Mouse (Mus musculus): ENCODE measurements at regions not wholly inside any gene's neighbourhood (a gene's known extent, or its start where the extent isn't known, plus 50 kb on each side); places are given as distances from the start of the nearest gene placed in this dataset.
A peak's percentile ranks its signal among the peaks of the same experiment; 100 is the strongest.

GRCm38 (mm10) chr12:5434060-5434459 is 58.6 kb upstream of the Klhl29 start:
- DNase-seq (ENCODE audit: low spot score in 2 of 2), result no peak
- intact Hi-C loops (cut with DNase I), result no loop called here

GRCm38 (mm10) chr12:5432688-5433087 is 57.2 kb upstream of the Klhl29 start:
- intact Hi-C loops (cut with DNase I), result no loop called here
- DNase-seq (ENCODE audit: low spot score in 2 of 2), result no peak

DNA sequence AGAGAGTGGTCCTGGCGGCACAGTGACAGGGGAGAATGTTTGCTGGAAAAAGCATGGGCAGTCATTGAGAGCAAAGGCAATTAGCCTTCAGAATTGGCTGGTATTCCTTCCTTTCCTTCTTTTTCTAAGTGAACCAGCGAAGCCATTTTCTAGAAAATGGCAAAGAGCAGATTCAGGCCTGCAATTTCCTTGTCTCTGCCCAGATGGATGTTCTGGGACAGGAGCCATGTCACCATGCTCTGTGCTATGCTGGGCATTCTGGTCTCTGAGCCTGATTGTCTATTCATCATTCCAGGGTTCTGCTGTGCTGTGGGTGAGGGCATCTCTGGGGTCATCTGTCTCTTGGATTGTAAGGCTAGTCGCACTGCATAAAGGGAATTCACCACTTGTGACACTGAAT is 53.3 kb upstream of the Klhl29 start:
- DNase-seq (ENCODE audit: low spot score in 2 of 2), result peak in 1 of 2 experiments; percentile 21
- intact Hi-C loops (cut with DNase I), result no loop called here

Measured in left cerebral cortex, postnatal 25 days (tissue).